Mouse (Mus musculus): ENCODE measurements around the gene Lemd2.

DNA sequence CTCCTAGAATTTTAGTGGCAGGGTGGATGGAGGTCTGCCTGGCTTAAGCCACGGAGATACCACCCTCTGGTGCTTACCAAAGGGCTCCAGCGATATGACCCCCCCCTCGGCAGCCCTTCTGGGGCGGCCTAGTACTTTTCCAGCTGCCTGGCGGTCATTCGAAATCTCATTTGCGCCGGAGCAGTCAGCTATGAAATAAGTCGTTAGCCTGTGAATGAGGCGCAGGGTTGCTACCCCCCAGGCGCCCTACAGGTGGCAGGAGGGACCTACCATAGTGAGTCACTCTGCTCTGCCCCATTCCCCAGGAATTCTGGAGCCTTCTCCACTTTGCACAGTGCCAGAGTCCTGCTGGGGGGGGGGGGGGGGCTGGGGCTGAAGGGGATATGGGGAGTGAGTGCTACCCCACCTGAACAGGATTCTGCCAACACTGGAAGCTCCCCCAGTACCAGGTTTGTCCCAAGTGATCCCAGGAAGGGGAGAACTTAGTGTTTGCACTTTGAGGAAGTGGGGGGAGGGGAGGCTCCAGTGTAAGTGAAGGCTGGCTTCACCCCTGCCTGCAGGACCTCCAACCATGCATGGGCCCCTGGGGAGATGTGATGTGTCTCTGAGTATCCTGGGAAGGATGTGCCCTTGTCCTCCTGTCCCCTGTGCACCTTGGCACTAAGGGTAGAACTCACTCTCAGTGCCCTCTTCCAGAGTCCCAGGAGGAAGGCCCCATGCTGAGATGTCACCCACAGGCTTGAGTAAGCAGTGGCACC, 8.7 kb upstream of the Lemd2 start:
- peak; percentile 29; the same call in 1 of the 2 replicates for TF ChIP-seq CTCF (IDR thresholded peaks at IDR 0.05; ENCODE audit: extremely low read depth, insufficient read length, insufficient replicate concordance, low read depth, low read length)
- no peak for TF ChIP-seq POLR2A (IDR thresholded peaks at IDR 0.05; ENCODE audit: low read depth, low read length)

Data from small intestine, adult 2 months (tissue).